Mouse (Mus musculus): ENCODE measurements at regions not wholly inside any gene's neighbourhood (a gene's known extent, or its start where the extent isn't known, plus 50 kb on each side); places are given as distances from the start of the nearest gene placed in this dataset.

GRCm38 (mm10) chr1:69165202-69165601 lies 57.3 kb upstream of the Erbb4 start:
- no peaks in the 10 kb centered on the region for H3K36me3 ChIP-seq (ENCODE audit: control insufficient read depth, insufficient read depth, low read length)
- H3K4me3 ChIP-seq (ENCODE audit: control insufficient read depth, insufficient read depth, low read length): no peak overlapping the region
- no peak for DNase-seq
- no peaks in the 10 kb centered on the region for H3K4me1 ChIP-seq (replicated peaks; ENCODE audit: control insufficient read depth, insufficient read depth, low read length)
- WGBS: 47% methylated on average over 5 of the region's 5 CpGs
- H3K27ac ChIP-seq (ENCODE audit: control insufficient read depth, insufficient read depth, low read length): no peak overlapping the region
- TF ChIP-seq POLR2A (IDR thresholded peaks at IDR 0.05; ENCODE audit: control insufficient read depth, extremely low read depth, insufficient read depth, low read length, poor library complexity) (no peak), CTCF (IDR thresholded peaks at IDR 0.05; ENCODE audit: borderline replicate concordance, control insufficient read depth, extremely low read depth, insufficient read depth, low read length, poor library complexity) (no peak)
- H3K27me3 ChIP-seq (ENCODE audit: control insufficient read depth, insufficient read depth, low read length): no peaks in the 10 kb centered on the region
